Mouse (Mus musculus) hindbrain, embryonic 12.5 days (tissue): Measurements from ENCODE around the gene Osbpl2. TPM values are rescaled to one million over a fixed set of nuclear protein-coding genes. Genes with fewer than 3 reads are reported as not detected.
A peak's percentile ranks its signal among the peaks of the same experiment; 100 is the strongest.

Experiments used
- ATAC-seq: fragments of 200-750 bp; cut with Nextera tagmentation; 2 replicates; pipeline ENCODE4 v1.8.0; 2017; ENCODE audit warnings: moderate TSS enrichment; ENCODE audit not compliant: low FRiP score
- H3K27ac ChIP-seq: fragments of 300-500 bp; sonication (generic); 2 replicates; pipeline ENCODE4 v1.5.1; 2016; ENCODE audit warnings: mild to moderate bottlenecking
- H3K27me3 ChIP-seq: fragments of 300-500 bp; sonication (generic); 2 replicates; pipeline ENCODE4 v1.6.1; 2016; ENCODE audit warnings: mild to moderate bottlenecking
- H3K36me3 ChIP-seq: fragments of 300-500 bp; sonication (generic); 2 replicates; pipeline ENCODE4 v1.6.1; 2016; ENCODE audit warnings: mild to moderate bottlenecking
- H3K4me1 ChIP-seq: fragments of 300-500 bp; sonication (generic); 2 replicates; pipeline ENCODE4 v1.6.1; 2016
- H3K4me2 ChIP-seq: fragments of 300-500 bp; sonication (generic); replicated peaks from 2 replicates; pipeline ENCODE4 v1.6.1; 2016; ENCODE audit warnings: mild to moderate bottlenecking
- H3K4me3 ChIP-seq: fragments of 300-500 bp; sonication (generic); 2 replicates; pipeline ENCODE4 v1.5.1; 2016; ENCODE audit warnings: mild to moderate bottlenecking
- H3K9ac ChIP-seq: fragments of 300-500 bp; sonication (generic); 2 replicates; pipeline ENCODE4 v1.6.1; 2016; ENCODE audit warnings: mild to moderate bottlenecking, moderate library complexity
- H3K9me3 ChIP-seq: fragments of 300-500 bp; sonication (generic); replicated peaks from 2 replicates; pipeline ENCODE4 v1.6.1; 2016; ENCODE audit warnings: mild to moderate bottlenecking
- WGBS: fragments of 180-500 bp; shearing (Covaris S2); methylation state at CpG from one replicate; pipeline ENCODE4 v1.1.7; 2016; 5-methylcytosine and 5-hydroxymethylcytosine counted together
- polyA plus RNA-seq: library from polyadenylated mRNA; unstranded; fragments of >200 nt; fragmentation: Nextera tagmentation; extraction: Ambion mirVana; gene quantifications from 2 replicates; pipeline ENCODE4 v1.2.1, GENCODE M21; 2016

Osbpl2 gene
- polyA plus RNA-seq, 1 experiment from 2014 or later: 52.2 TPM

DNA sequence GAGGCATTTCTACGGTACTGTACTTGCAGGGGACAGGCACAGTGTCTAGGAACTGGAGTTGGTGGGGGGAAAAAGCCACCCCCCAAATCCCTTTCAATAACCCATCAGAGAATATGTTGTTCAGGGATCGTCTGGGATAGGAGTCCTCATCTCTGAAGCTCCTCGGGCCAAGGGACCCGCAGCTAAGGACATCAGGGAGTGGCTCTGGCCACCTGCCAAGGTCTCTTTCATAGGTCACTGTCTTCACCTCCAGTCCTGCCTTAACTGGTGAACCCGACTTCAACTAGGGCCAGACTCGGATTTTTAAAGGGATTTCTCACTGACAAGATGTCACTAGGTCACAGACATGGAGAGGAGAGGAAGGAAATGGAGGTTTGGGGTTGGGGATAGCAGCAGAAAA, 10.8 kb upstream of the Osbpl2 start:
- Histone ChIP-seq H3K27me3 (peaks cover 35% of the 10 kb centered on the region), H3K4me2 (no peak overlapping the region), H3K27ac (no peak overlapping the region), H3K4me3 (no peak overlapping the region), H3K4me1 (peaks cover 20% of the 10 kb centered on the region), H3K9ac (no peak overlapping the region), H3K9me3 (no peaks in the 10 kb centered on the region), H3K36me3 (no peaks in the 10 kb centered on the region)
- WGBS: 71% methylated on average over 6 of the region's 6 CpGs
- ATAC-seq: no peak

GRCm38 (mm10) chr2:180113909-180114890, 4.9 kb upstream of the Osbpl2 start:
- H3K9me3 ChIP-seq: no peaks in the 10 kb centered on the region
- no peak overlapping the region for H3K4me2 ChIP-seq
- no peaks in the 10 kb centered on the region for H3K36me3 ChIP-seq
- H3K4me3 ChIP-seq: no peak overlapping the region
- H3K27me3 ChIP-seq: peaks cover 5% of the 10 kb centered on the region; the same call in 1 of the 2 replicates
- no peak for ATAC-seq
- H3K9ac ChIP-seq: no peak overlapping the region; the same call in 1 of the 2 replicates
- peaks cover 42% of the 10 kb centered on the region for H3K4me1 ChIP-seq
- 0 out of 2 replicates have a peak overlapping the region, but pooled peaks have one; percentile 2 for H3K27ac ChIP-seq
- WGBS: 60% methylated on average over 17 of the region's 17 CpGs

DNA sequence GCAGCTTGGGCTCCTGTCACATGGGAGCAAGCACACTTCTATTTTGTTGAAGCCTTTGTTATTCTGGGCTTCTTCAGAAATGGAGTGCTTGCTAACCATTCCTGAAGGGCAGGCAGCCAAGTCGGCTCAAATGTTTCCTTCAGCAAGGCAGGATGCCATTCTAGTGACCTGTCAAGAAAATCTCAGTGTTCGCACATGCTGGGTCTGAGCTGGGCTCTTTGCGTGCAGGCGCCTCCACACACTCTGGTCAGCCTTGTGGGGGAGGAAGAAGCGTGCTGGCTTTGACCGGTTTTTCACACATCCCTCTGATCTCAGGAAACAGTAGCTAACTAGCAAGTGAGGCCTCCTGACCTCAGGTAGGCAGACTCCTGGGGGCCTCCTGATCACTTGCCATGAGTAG, 3.8 kb upstream of the Osbpl2 start:
- Histone ChIP-seq H3K4me3 (no peak overlapping the region), H3K9ac (no peak overlapping the region), H3K36me3 (no peaks in the 10 kb centered on the region), H3K27me3 (peaks cover 2% of the 10 kb centered on the region; the same call in 1 of the 2 replicates), H3K27ac (0 out of 2 replicates have a peak overlapping the region, but pooled peaks have one; percentile 2), H3K9me3 (no peaks in the 10 kb centered on the region), H3K4me1 (peaks cover 49% of the 10 kb centered on the region), H3K4me2 (no peak overlapping the region)
- ATAC-seq: no peak
- 33% methylated on average over 6 of the region's 6 CpGs for WGBS

DNA sequence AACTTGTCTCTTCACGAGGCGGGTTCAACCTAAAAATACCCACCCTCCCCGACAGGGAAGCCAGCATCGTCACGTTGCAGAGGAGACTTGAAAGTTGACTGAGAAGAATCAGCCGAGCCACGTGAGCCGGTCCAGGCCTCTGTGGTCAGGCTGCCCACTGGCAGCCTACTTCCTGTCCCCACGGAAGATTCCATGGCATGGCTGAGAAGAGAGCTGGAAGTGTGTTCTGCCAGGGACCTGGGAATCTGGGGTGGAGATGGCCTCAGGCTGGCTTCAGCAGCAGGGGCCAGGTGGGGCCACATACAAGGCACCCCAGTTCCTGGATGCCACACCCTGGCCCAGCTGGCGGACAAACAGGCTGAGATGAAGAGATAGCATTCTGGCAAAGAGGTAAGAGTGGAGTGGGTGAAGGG, 3.0 kb upstream of the Osbpl2 start:
- Histone ChIP-seq H3K9me3 (no peaks in the 10 kb centered on the region), H3K4me3 (no peak overlapping the region), H3K4me1 (peaks cover 50% of the 10 kb centered on the region), H3K27me3 (no peaks in the 10 kb centered on the region), H3K27ac (no peak overlapping the region), H3K4me2 (no peak overlapping the region), H3K9ac (no peak overlapping the region), H3K36me3 (no peaks in the 10 kb centered on the region)
- no peak for ATAC-seq
- 80% methylated on average over 10 of the region's 10 CpGs for WGBS

DNA sequence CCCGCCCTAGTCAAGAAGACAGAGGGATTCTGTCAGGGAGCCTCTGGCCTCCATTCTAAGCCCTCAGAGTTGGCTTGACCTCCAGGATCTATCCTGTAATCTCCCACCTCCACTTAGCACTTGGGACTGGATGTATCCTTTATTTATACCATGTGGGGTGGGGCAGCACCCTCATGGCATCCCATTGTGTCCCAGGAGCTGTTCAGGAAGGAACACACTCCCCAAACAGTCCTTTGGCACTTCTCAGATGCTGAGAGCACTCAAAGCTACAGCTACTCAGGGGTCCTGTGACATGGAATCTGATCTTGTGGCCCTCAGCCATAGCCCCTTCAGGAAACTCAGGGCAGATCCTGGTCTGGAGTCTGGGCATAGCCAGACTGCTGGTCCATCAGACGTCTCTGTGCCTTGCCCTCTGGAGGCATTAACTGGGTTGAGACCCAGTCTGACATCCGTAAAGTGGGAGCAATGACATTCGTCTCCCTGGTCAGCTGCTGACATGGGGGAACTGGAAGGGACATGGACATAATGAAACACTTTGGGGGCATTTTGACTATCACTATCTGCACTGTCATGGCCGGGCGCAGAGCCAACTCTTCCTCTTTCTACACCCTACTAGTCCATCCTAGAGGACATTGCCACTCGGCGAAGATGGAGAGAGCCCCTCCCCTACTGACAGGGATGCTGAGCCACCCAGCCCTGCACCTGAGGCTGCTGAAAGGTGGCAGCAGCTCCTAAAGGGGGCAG, 2.2 kb upstream of the Osbpl2 start:
- no peaks in the 10 kb centered on the region for H3K36me3 ChIP-seq
- H3K4me2 ChIP-seq: no peak overlapping the region; the same call in 1 of the 2 replicates
- no peaks in the 10 kb centered on the region for H3K9me3 ChIP-seq
- H3K4me3 ChIP-seq: no peak overlapping the region
- H3K9ac ChIP-seq: no peak overlapping the region
- H3K27ac ChIP-seq: peak overlapping the region; percentile 92
- H3K27me3 ChIP-seq: no peaks in the 10 kb centered on the region
- ATAC-seq: no peak
- peaks cover 50% of the 10 kb centered on the region for H3K4me1 ChIP-seq
- WGBS: 67% methylated on average over 8 of the region's 8 CpGs

- 8% methylated on average over 13 of the region's 13 CpGs for WGBS
- Histone ChIP-seq H3K9ac (0 out of 2 replicates have a peak overlapping the region, but pooled peaks have one; percentile 36), H3K27me3 (no peaks in the 10 kb centered on the region), H3K36me3 (no peaks in the 10 kb centered on the region), H3K9me3 (no peaks in the 10 kb centered on the region), H3K4me2 (peak overlapping the region; percentile 93), H3K4me3 (peak overlapping the region; percentile 92), H3K4me1 (peaks cover 50% of the 10 kb centered on the region), H3K27ac (peak overlapping the region; percentile 92)
- ATAC-seq: peak; percentile 51
Measured at GRCm38 (mm10) chr2:180117485-180118194, 1.5 kb upstream of the Osbpl2 start.

- Histone ChIP-seq H3K27ac (peak overlapping the region; percentile 92), H3K4me1 (peaks cover 46% of the 10 kb centered on the region), H3K27me3 (no peaks in the 10 kb centered on the region), H3K4me3 (peak overlapping the region; percentile 92), H3K9me3 (no peaks in the 10 kb centered on the region), H3K4me2 (peak overlapping the region; percentile 93), H3K36me3 (peaks cover 12% of the 10 kb centered on the region; the same call in 1 of the 2 replicates), H3K9ac (peak overlapping the region; percentile 91)
- peak; percentile 32 for ATAC-seq
- 1% methylated on average over 68 of the region's 68 CpGs for WGBS
Measured at GRCm38 (mm10) chr2:180119439-180120291, 559 bp downstream of the Osbpl2 start.

DNA sequence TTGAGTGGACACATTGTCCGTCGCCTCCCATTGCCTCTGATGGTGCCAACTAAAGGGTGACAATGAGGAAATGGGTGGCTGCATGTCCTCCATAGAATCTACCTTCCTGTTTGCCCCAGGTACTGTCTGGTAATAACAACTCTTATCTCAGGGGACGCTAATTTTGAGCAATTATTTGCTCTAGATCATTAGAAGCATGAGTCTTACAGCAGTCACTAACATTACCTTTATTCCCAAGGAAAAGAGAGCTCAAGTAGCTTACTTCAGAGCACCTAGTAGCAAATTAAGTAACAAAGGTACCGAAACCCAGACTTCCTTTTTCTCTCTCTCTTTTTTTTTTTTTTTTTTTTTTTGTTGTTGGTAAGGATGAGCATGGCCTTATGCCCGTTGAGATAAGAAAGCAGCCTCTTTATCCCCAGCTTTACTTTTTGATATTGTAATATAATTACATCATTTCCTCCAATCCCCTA, 1.2 kb downstream of the Osbpl2 start:
- H3K36me3 ChIP-seq: peaks cover 12% of the 10 kb centered on the region; the same call in 1 of the 2 replicates
- H3K27ac ChIP-seq: no peak overlapping the region
- 0 out of 2 replicates have a peak overlapping the region, but pooled peaks have one; percentile 91 for H3K9ac ChIP-seq
- H3K4me1 ChIP-seq: peaks cover 39% of the 10 kb centered on the region
- 79% methylated on average over 5 of the region's 5 CpGs for WGBS
- H3K4me3 ChIP-seq: peak overlapping the region; percentile 92; the same call in 1 of the 2 replicates
- H3K9me3 ChIP-seq: no peaks in the 10 kb centered on the region
- H3K4me2 ChIP-seq: peak overlapping the region; percentile 93
- no peak for ATAC-seq
- no peaks in the 10 kb centered on the region for H3K27me3 ChIP-seq

GRCm38 (mm10) chr2:180124192-180124591, 5.1 kb downstream of the Osbpl2 start:
- H3K36me3 ChIP-seq: peaks cover 12% of the 10 kb centered on the region; the same call in 1 of the 2 replicates
- H3K4me3 ChIP-seq: no peak overlapping the region
- WGBS: 81% methylated on average over 2 of the region's 2 CpGs
- H3K27me3 ChIP-seq: no peaks in the 10 kb centered on the region
- no peak overlapping the region for H3K4me2 ChIP-seq
- H3K4me1 ChIP-seq: peaks cover 25% of the 10 kb centered on the region
- no peak for ATAC-seq
- no peaks in the 10 kb centered on the region for H3K9me3 ChIP-seq
- no peak overlapping the region for H3K9ac ChIP-seq
- H3K27ac ChIP-seq: no peak overlapping the region

DNA sequence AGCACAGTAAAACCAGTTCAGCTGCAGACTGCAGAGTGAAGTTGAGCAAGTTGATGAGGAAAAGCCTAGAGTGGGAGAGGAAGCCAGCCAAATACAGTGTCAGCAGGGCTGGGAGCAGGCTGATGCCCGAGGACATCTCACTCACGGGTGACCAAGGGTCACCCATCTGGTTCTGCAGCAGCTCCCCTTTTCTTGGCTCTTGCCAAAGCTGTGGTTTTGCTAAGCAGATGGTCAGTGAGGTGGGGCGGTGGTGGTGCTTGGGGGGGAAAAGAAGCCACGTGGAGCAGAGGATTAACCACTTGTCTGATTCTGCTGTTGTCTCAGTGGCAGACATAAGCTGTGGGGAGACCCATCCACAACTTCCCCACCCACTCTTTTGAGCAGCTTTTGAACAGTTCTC, 7.1 kb downstream of the Osbpl2 start:
- no peak overlapping the region for H3K27ac ChIP-seq
- no peak overlapping the region for H3K4me2 ChIP-seq

DNA sequence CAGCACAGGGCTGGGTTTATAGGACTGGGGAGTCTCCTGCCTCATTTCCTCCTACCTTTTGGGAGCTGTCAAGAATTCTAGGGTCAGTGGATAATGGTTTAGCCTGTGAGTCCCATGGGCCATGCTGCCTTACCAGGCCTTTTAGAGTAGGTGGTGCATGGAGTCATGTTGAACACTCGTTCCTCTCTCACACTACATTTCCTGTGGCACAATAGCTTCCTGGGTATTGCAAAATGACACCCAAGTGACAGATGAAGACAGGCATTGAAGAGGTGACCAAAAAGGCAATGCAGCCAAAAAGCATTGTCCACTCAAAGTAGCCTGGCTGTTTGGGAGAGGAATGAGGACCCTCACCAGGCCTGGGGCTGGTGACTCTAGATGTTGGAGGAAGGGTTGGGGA, 8.6 kb downstream of the Osbpl2 start:
- no peak for ATAC-seq
- Histone ChIP-seq H3K27ac (no peak overlapping the region), H3K27me3 (no peaks in the 10 kb centered on the region), H3K4me2 (no peak overlapping the region), H3K9ac (no peak overlapping the region), H3K36me3 (peaks cover 12% of the 10 kb centered on the region; the same call in 1 of the 2 replicates), H3K4me3 (no peak overlapping the region), H3K9me3 (no peaks in the 10 kb centered on the region), H3K4me1 (peaks cover 16% of the 10 kb centered on the region)
- WGBS: 65% methylated on average over 1 of the region's 1 CpGs

More for the DNA sequence above, 7.1 kb downstream of the Osbpl2 start:
- Histone ChIP-seq H3K27me3 (no peaks in the 10 kb centered on the region), H3K4me1 (peaks cover 16% of the 10 kb centered on the region), H3K9me3 (no peaks in the 10 kb centered on the region), H3K36me3 (peaks cover 12% of the 10 kb centered on the region; the same call in 1 of the 2 replicates), H3K4me3 (no peak overlapping the region), H3K9ac (no peak overlapping the region)
- no peak for ATAC-seq
- 31% methylated on average over 4 of the region's 4 CpGs for WGBS
